Mouse (Mus musculus): ENCODE results near the gene Txndc9.
A peak's percentile ranks its signal among the peaks of the same experiment; 100 is the strongest.
"Not testable (repeated sequence)": the region's sequence is repeated elsewhere in the genome, so short reads cannot be mapped to it uniquely, and the experiment has no call there.

The Txndc9 gene

DNA sequence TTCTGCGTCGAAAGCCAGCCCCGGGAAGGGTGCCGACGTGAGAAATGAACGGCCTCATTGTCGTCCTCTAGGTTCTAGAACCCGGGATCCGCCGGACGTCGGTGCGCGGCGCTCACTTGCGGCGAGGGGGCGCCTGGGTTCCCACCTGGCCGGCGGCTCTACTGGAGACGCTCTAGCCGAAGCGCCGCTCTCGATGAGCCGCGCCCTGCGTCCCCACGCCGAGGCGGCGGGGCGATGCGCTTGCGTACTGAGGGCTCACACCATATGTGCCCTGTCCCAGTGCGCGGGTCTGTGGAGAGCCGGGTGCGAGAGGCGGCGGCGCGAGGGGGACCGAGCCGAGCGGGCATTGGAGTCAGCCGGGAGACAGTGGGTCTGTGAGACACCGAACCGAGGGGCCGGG, at the start of gene Txndc9, which contains the start of gene Eif5b:
TSS of gene Txndc9 (minus strand) at position 27 of the 400 bp plus-strand sequence.
TSS of gene Eif5b (plus strand) at position 144 of the 400 bp plus-strand sequence.
- DNase-seq: peak; percentile 97

GRCm38 (mm10) chr1:38038898-38039297, 41.2 kb upstream of the Txndc9 start:
- DNase-seq: no peak

- DNase-seq: no peak
These were observed 39.7 kb upstream of the Txndc9 start for GRCm38 (mm10) chr1:38037375-38037774.

DNA sequence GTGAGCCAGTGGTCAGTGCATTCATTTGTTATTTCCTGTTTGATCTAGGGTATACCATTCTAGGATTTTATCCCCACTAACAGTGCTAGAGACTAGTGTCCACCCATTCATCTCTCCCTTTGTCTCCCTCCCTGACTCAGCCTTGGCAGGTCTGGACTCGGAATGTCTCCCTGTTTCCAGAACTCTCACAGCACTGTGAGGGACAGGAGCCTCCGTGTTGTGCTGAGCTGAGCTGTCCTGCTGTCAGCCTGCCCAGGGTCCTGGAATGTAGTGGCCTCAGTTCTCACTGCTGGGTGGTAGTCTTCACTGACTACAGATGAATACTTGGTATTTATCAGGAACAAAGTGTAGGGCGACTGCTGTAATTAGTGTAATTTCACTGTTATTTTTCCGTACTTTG, 37.8 kb upstream of the Txndc9 start:
- DNase-seq: no peak

DNA sequence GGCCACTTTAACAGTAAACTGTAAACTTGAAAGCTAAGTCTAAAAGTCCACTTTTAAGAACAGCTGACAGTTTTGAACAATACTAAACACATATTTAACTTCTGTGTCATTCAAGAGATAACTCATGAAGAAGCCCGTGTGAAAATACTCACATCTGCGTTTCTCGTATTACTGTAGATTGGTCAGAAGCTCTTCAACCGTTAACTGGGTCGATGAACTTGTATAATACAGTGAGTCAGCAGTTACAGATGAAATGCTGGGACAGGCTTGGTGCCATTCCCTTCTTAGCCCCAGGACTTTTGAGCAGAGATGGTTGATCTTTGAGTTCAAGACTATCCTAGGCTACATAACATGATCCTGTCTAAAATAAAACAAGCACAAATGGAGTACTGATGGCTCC, 33.7 kb upstream of the Txndc9 start:
- DNase-seq: no peak

DNA sequence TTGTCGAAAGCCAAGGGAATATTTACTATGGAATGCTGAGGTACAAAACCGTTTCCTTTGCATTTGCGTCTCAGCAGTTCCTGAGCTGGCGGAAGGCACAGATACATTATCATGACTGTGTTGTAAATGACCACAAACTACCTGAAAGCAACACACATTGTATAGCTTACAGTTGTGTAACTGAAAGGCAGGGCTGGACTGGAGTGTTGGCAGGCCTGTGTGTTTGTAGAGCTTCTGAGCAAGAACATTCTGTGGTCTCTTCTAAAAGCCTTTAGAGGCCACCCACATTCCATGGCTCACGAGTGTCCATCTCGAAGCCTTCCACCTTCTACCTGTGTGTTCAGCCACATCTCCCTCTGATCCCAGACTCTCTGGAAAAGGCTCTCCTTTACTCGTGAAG, 29.6 kb upstream of the Txndc9 start:
- DNase-seq: no peak

GRCm38 (mm10) chr1:38014551-38015203, 17.0 kb upstream of the Txndc9 start:
- no peak for DNase-seq

DNA sequence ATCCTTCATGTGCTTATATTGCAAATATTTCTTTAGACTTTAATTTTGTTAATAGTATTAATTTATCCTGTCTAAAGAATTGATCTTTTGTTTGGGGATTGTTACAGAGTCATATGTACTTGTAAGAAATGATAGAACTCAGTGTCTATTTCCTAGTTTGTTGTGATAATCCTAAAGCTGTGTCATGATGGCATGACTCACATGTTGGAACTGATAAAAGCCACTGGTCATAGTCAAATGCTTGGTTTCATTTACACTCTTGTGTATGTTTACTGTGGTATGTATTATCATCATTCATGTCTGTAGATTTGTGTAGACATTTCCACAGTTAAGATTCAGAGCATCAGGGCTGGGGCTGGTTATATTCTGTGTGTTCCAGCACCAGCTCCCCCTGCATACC, 14.8 kb upstream of the Txndc9 start:
- no peak for DNase-seq

GRCm38 (mm10) chr1:38012104-38012503, 14.4 kb upstream of the Txndc9 start:
- no peak for DNase-seq

GRCm38 (mm10) chr1:38011647-38012046, 14.0 kb upstream of the Txndc9 start:
- DNase-seq: no peak

- no peak for DNase-seq
These were observed 9.0 kb upstream of the Txndc9 start for GRCm38 (mm10) chr1:38006741-38007140.

DNA sequence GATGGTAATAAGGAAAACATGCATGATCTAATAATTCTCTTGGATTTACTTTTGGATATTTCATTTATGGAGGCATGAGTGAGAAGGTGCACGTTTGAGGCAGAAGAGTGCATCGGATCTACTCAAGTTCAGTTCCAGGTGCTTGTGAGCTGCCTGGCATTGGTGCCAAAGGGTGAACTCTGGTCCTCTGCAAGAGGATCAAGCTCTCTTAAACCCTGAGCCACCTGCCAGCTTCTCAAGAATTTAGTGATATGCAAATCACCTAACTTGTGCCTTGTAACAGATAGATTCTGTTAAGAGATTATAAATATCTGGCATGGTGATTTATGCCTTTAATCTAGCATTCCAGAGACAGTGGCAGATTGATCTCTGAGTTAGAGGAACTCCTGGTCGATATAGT, 5.4 kb upstream of the Txndc9 start:
- DNase-seq: no peak

DNA sequence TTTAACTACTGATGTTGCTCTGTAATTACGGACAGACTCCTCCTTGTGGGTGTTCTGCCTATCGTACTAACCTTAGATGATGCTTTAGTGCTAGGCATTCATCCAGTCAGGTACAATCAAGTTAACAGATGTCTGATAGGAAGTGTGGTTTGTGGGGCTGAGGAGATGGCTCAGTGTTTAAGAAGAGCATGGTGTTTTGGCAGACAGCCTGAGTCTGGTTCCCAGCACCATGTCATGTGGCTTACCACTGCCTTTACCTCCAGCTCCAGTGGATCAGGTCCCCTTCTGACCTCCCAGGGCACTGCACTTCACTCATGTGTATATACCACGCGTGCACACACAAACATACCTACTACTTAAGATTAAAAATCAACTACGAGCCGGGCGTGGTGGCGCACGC, 4.3 kb upstream of the Txndc9 start:
- no peak for DNase-seq

GRCm38 (mm10) chr1:38000844-38001243, 3.2 kb upstream of the Txndc9 start:
- DNase-seq: no peak

GRCm38 (mm10) chr1:37999552-37999951, 1.9 kb upstream of the Txndc9 start:
- DNase-seq: no peak

DNA sequence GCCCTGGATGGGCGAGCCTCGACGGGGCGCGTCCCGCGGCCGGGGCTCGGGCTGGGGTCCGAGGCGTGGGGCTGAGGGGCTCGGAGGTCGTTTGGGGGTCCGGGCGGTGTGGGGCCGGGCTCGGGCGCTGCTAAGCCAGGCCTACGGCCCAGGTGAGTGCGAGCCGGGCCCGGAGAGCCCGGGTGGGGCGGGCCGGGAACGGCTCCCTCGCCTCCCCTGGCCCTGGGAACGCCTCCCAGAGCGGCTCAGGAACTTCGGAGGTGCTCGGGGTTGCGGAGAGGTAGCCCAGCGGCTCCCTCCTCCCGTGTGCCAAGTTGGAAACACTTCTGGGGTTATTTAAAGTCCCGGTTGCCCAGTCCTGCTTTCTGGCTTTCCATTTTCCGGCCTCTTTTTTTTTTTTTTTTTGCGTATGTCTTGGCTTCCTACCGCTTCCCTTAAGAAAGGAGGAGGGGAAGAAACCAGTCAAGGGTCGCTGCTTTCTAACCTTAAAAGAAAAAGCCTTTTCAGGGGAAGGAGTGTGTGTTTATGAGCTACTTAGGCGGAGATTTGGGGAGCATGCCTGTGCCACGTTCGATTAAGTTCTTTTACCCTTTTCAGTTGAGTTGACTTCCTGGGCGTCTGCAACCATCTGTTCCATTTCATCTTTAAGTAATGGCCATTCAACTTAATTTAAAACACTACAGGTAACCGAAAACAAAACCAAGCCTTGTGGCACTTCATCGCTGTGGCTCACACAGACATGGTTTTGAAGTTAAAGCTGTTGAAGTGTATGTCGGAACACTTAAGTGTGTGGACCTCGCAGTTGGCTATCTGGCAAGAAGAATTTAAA, 892 bp upstream of the Txndc9 start:
- DNase-seq: no peak

- peak; percentile 98 for DNase-seq
These were observed 712 bp downstream of the Txndc9 start for GRCm38 (mm10) chr1:37996877-37997484.

GRCm38 (mm10) chr1:37996226-37996625, 1.5 kb downstream of the Txndc9 start:
- DNase-seq: no peak

- DNase-seq: no peak
These were observed 9.8 kb downstream of the Txndc9 start for GRCm38 (mm10) chr1:37987856-37988255.

GRCm38 (mm10) chr1:37985764-37986323, 11.8 kb downstream of the Txndc9 start:
- peak; percentile 9 for DNase-seq

DNA sequence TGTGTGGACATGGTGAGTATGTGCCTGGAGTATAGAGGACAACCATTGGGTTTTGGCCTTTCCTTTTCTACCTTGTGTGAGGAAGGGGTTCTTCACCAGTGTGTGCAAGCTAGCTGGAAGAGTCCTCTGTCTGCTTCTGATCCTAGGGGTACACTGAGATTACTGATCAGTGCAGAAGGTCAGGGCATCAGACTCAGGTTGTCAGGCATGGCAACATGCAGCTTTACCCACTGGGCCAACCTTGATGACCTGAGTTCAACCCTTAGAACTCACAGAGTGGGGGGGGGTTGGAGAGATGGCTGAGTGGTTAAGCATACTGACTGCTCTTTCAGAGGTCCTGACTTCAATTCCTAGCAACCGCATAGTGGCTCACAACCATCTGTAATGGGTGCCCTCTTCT, 13.4 kb downstream of the Txndc9 start:
- no peak for DNase-seq

- no peak for DNase-seq
These were observed 20.4 kb downstream of the Txndc9 start for GRCm38 (mm10) chr1:37977303-37977702.

GRCm38 (mm10) chr1:37976666-37977065, 21.0 kb downstream of the Txndc9 start:
- DNase-seq: not testable (repeated sequence)

DNA sequence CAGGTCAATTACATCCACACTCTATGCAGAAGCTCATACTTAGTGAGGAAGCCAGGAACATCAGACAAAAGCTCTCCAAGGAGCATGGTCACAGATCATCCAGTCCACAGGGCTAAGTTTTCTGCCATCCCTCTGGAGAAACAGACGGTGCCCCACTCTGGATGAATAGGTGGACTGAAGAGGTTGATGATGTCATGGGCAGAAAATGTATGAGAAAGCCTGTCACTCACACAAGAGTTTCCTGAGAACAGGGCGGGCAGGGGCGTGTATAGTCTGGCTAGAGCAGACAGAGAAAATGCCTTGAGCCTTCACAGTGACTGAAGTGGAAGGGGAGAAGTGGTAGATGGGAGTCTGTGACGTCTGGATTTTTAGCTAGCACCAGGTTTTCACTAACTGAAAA, 26.2 kb downstream of the Txndc9 start:
- no peak for DNase-seq

Data from thymus, postnatal 14 days (tissue).